Mouse (Mus musculus): ENCODE results near the gene Nim1k.
"Not testable (repeated sequence)": the region's sequence is repeated elsewhere in the genome, so short reads cannot be mapped to it uniquely, and the experiment has no call there.

GRCm38 (mm10) chr13:119706278-119706880, 49.3 kb downstream of the Nim1k start:
- TF ChIP-seq CTCF (IDR thresholded peaks at IDR 0.05; ENCODE audit: low read depth, low read length); GATA1 (IDR thresholded peaks at IDR 0.05; ENCODE audit: borderline replicate concordance, low read length); TAL1 (conservative IDR thresholded peaks at IDR 0.05; ENCODE audit: low read depth, low read length): not testable (repeated sequence)
